Mouse (Mus musculus) liver, adult 2 months (tissue): ENCODE results near the gene Usp18. TPM values are rescaled to one million over a fixed set of nuclear protein-coding genes. Genes with fewer than 3 reads are reported as not detected.

ENCODE experiments used
- DNase-seq: peaks from one replicate; pipeline ENCODE4 v3.0.0-alpha.2; 2011; ENCODE audit warnings: low read depth, low spot score; ENCODE audit errors: extremely low read depth
- H3K27ac ChIP-seq: fragments of 200-500 bp; replicated peaks from 2 replicates; pipeline ENCODE4 v1.5.1; 2012; ENCODE audit warnings: low read depth, mild to moderate bottlenecking, control low read depth, inconsistent platforms, low read length; ENCODE audit not compliant: insufficient read depth
- H3K27me3 ChIP-seq: fragments of 200-500 bp; 2 replicates; pipeline ENCODE4 v1.6.1; 2012; ENCODE audit warnings: mild to moderate bottlenecking, moderate library complexity, low read length, inconsistent platforms; ENCODE audit not compliant: control insufficient read depth, insufficient read depth
- H3K36me3 ChIP-seq: fragments of 200-500 bp; 2 replicates; pipeline ENCODE4 v1.6.1; 2012; ENCODE audit warnings: low read length, inconsistent platforms; ENCODE audit not compliant: control insufficient read depth, insufficient read depth
- H3K4me1 ChIP-seq: fragments of 200-500 bp; 2 replicates; pipeline ENCODE4 v1.6.1; 2011; ENCODE audit warnings: low read length; ENCODE audit not compliant: control insufficient read depth, insufficient read depth
- H3K4me3 ChIP-seq: fragments of 200-500 bp; 2 replicates; pipeline ENCODE4 v1.5.1; 2011; ENCODE audit warnings: low read depth, mild to moderate bottlenecking, control low read depth, low read length, moderate library complexity; ENCODE audit not compliant: insufficient read depth
- H3K79me2 ChIP-seq: fragments of 200-500 bp; 2 replicates; pipeline ENCODE4 v1.6.1; 2012; ENCODE audit warnings: inconsistent platforms, mild to moderate bottlenecking, low read length, moderate library complexity; ENCODE audit not compliant: control insufficient read depth, insufficient read depth
- H3K9ac ChIP-seq: fragments of 200-500 bp; 2 replicates; pipeline ENCODE4 v1.6.1; 2012; ENCODE audit warnings: low read depth, mild to moderate bottlenecking, control low read depth, inconsistent platforms, low read length
- CTCF ChIP-seq: fragments of 200-500 bp; IDR thresholded peaks from 2 replicates; pipeline ENCODE4 v1.5.1; 2011; ENCODE audit warnings: low read depth, low read length, control low read depth
- POLR2A ChIP-seq: fragments of 200-500 bp; IDR thresholded peaks from 2 replicates; pipeline ENCODE4 v1.6.1; 2011; ENCODE audit warnings: low read length, control low read depth; ENCODE audit not compliant: insufficient read depth; ENCODE audit errors: extremely low read depth
- WGBS: fragments of 180-500 bp; shearing (Covaris S2); methylation state at CpG from one replicate; pipeline ENCODE4 v1.1.7; 2018; 5-methylcytosine and 5-hydroxymethylcytosine counted together
- polyA plus RNA-seq: library from polyadenylated mRNA; depleted of rRNA; stranded (reverse); fragments of >200 nt; gene quantifications from 2 replicates; pipeline ENCODE4 v1.2.3, GENCODE M21; 2012
- total RNA-seq: library from RNA; depleted of rRNA; stranded (reverse); fragments of >200 nt; gene quantifications from 2 replicates; pipeline ENCODE4 v1.2.3, GENCODE M21; 2014

The Usp18 gene
- total and polyA plus RNA-seq, 2 experiments, result 25.5 to 27.8 TPM

GRCm38 (mm10) chr6:121243161-121243560 lies 2.5 kb upstream of the Usp18 start:
- peaks cover 21% of the 10 kb centered on the region; the same call in 1 of the 2 replicates for H3K4me1 ChIP-seq
- 26% methylated on average over 10 of the region's 10 CpGs for WGBS
- H3K4me3 ChIP-seq, result no peak overlapping the region
- TF ChIP-seq POLR2A (no peak), CTCF (no peak)
- no peaks in the 10 kb centered on the region for H3K36me3 ChIP-seq
- no peaks in the 10 kb centered on the region for H3K27me3 ChIP-seq
- H3K9ac ChIP-seq, result no peak overlapping the region
- no peak overlapping the region for H3K27ac ChIP-seq
- DNase-seq, result no peak
- peaks cover 4% of the 10 kb centered on the region; the same call in 1 of the 2 replicates for H3K79me2 ChIP-seq

- TF ChIP-seq POLR2A (no peak), CTCF (no peak)
- DNase-seq, result no peak
- Histone ChIP-seq H3K4me3 (peak overlapping the region; percentile 54), H3K9ac (peak overlapping the region; percentile 43), H3K79me2 (peaks cover 4% of the 10 kb centered on the region; the same call in 1 of the 2 replicates), H3K27me3 (no peaks in the 10 kb centered on the region), H3K4me1 (peaks cover 32% of the 10 kb centered on the region), H3K27ac (peak overlapping the region; percentile 3; the same call in 1 of the 2 replicates), H3K36me3 (no peaks in the 10 kb centered on the region)
- 1% methylated on average over 4 of the region's 4 CpGs for WGBS
Measured at GRCm38 (mm10) chr6:121246037-121246361, 293 bp downstream of the Usp18 start.

GRCm38 (mm10) chr6:121250406-121250805 lies 4.7 kb downstream of the Usp18 start:
- Histone ChIP-seq H3K27ac (no peak overlapping the region), H3K79me2 (peaks cover 13% of the 10 kb centered on the region; the same call in 1 of the 2 replicates), H3K4me3 (no peak overlapping the region), H3K36me3 (peaks cover 11% of the 10 kb centered on the region; the same call in 1 of the 2 replicates), H3K4me1 (peaks cover 24% of the 10 kb centered on the region), H3K9ac (no peak overlapping the region), H3K27me3 (no peaks in the 10 kb centered on the region)
- DNase-seq, result peak; percentile 90
- 37% methylated on average over 1 of the region's 1 CpGs for WGBS
- TF ChIP-seq CTCF, result no peak
- no peak for TF ChIP-seq POLR2A

GRCm38 (mm10) chr6:121251256-121251655 lies 5.5 kb downstream of the Usp18 start:
- H3K4me1 ChIP-seq, result peaks cover 24% of the 10 kb centered on the region
- no peak overlapping the region for H3K4me3 ChIP-seq
- WGBS, result 23% methylated on average over 5 of the region's 5 CpGs
- H3K79me2 ChIP-seq, result peaks cover 13% of the 10 kb centered on the region; the same call in 1 of the 2 replicates
- TF ChIP-seq POLR2A (no peak), CTCF (no peak)
- peaks cover 11% of the 10 kb centered on the region; the same call in 1 of the 2 replicates for H3K36me3 ChIP-seq
- no peak overlapping the region for H3K9ac ChIP-seq
- DNase-seq, result peak; percentile 43
- H3K27me3 ChIP-seq, result no peaks in the 10 kb centered on the region
- H3K27ac ChIP-seq, result no peak overlapping the region

GRCm38 (mm10) chr6:121260548-121260947 lies 14.8 kb downstream of the Usp18 start:
- H3K79me2 ChIP-seq, result peaks cover 4% of the 10 kb centered on the region; the same call in 1 of the 2 replicates
- peak; percentile 55 for DNase-seq
- TF ChIP-seq CTCF, result peak; percentile 66
- no peak for TF ChIP-seq POLR2A
- H3K9ac ChIP-seq, result no peak overlapping the region
- no peaks in the 10 kb centered on the region for H3K27me3 ChIP-seq
- H3K27ac ChIP-seq, result no peak overlapping the region
- 27% methylated on average over 9 of the region's 9 CpGs for WGBS
- H3K36me3 ChIP-seq, result peaks cover 31% of the 10 kb centered on the region
- no peaks in the 10 kb centered on the region for H3K4me1 ChIP-seq
- H3K4me3 ChIP-seq, result no peak overlapping the region

GRCm38 (mm10) chr6:121261233-121261632 lies 15.5 kb downstream of the Usp18 start:
- Histone ChIP-seq H3K36me3 (peaks cover 36% of the 10 kb centered on the region), H3K27me3 (no peaks in the 10 kb centered on the region), H3K4me3 (no peak overlapping the region), H3K79me2 (peaks cover 5% of the 10 kb centered on the region; the same call in 1 of the 2 replicates), H3K27ac (no peak overlapping the region), H3K4me1 (no peaks in the 10 kb centered on the region), H3K9ac (no peak overlapping the region)
- DNase-seq, result no peak
- TF ChIP-seq CTCF (no peak), POLR2A (no peak)
- WGBS, result 80% methylated on average over 8 of the region's 8 CpGs
